Comparison of ENCODE assay signal across 16 mouse cellular contexts in the genomic region with DNA sequence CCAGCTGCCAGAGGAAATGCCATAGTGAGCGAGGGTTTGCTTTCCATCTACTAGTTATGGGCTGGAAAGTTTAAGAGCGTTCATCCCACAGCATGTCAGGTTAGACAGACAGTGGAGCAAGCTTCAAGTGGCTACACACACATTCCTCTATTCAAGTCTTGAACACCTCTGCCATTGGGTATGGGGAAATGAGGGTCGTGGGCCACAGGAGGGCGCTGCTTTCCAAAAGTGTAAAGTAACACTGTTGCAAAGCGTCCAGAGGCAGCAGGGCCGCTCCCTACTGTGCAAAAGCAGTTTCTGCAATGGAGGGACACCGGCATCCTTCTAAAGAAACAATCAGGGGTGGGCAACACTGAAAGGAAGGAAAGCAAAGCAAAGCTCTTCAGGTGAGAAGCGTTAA.
DNase-seq lines count a peak whose midpoint lies in the region; ATAC-seq and TF ChIP-seq lines count a peak whose summit lies in the region.
"Had no signal": no experiment of that assay in that cellular context is flagged by ENCODE, and none has a peak within 500 bp of the region (broad histone marks: within the 10 kb centered on the region; RNA-seq: fewer than 3 reads in every experiment).

No protein-coding gene starts in this region.

- no peak for TF ChIP-seq POLR2A in heart, adult 2 months (IDR thresholded peaks at IDR 0.05; ENCODE audit: insufficient read depth, low read depth, low read length)
- TF ChIP-seq POLR2A in embryonic fibroblast, embryonic 13.5 days (IDR thresholded peaks at IDR 0.05; ENCODE audit: low read depth, low read length) = no peak
- TF ChIP-seq POLR2A in thymus, adult 2 months (IDR thresholded peaks at IDR 0.05; ENCODE audit: control insufficient read depth, extremely low read depth, insufficient read depth, low read length, poor library complexity) = no peak

- no peaks in the 10 kb centered on the region for H3K9me3 ChIP-seq in midbrain, postnatal 0 days (ENCODE audit: low read length)
- no peaks in the 10 kb centered on the region for H3K9me3 ChIP-seq in midbrain, embryonic 13.5 days
- H3K9me3 ChIP-seq: midbrain, embryonic 12.5 days; neural tube, embryonic 15.5 days had no signal

- H3K79me2 ChIP-seq in heart, adult 2 months (replicated peaks; ENCODE audit: control insufficient read depth, insufficient read depth, low read length) = no peaks in the 10 kb centered on the region

- intact Hi-C loops in heart, adult 2 months (cut with DNase I) = no loop called here

- H3K4me2 ChIP-seq in midbrain, postnatal 0 days (ENCODE audit: low read depth, low read length, poor library complexity, severe bottlenecking) = no peak overlapping the region
- H3K4me2 ChIP-seq in midbrain, embryonic 13.5 days (replicated peaks) = no peak overlapping the region
- H3K4me2 ChIP-seq: midbrain, embryonic 12.5 days; neural tube, embryonic 15.5 days had no signal

- H3K27ac ChIP-seq in heart, adult 2 months = no peak overlapping the region
- H3K27ac ChIP-seq in midbrain, postnatal 0 days (ENCODE audit: low read depth, low read length) = no peak overlapping the region
- no peak overlapping the region for H3K27ac ChIP-seq in midbrain, embryonic 13.5 days
- H3K27ac ChIP-seq in embryonic fibroblast, embryonic 13.5 days (ENCODE audit: insufficient read depth, low read length) = no peak overlapping the region
- no peak overlapping the region for H3K27ac ChIP-seq in thymus, adult 2 months (ENCODE audit: control insufficient read depth, insufficient read depth, low read length)
- H3K27ac ChIP-seq: midbrain, embryonic 12.5 days; neural tube, embryonic 15.5 days had no signal

- no peak overlapping the region for H3K4me3 ChIP-seq in heart, adult 2 months
- no peak overlapping the region for H3K4me3 ChIP-seq in midbrain, postnatal 0 days (ENCODE audit: low read depth, low read length)
- no peak overlapping the region for H3K4me3 ChIP-seq in midbrain, embryonic 13.5 days (replicated peaks)
- no peak overlapping the region for H3K4me3 ChIP-seq in embryonic fibroblast, embryonic 13.5 days (ENCODE audit: insufficient read depth, low read length)
- H3K4me3 ChIP-seq in thymus, adult 2 months (ENCODE audit: control insufficient read depth, insufficient read depth, low read length) = no peak overlapping the region
- H3K4me3 ChIP-seq: midbrain, embryonic 12.5 days; neural tube, embryonic 15.5 days had no signal

- TF ChIP-seq CTCF in heart, adult 2 months (IDR thresholded peaks at IDR 0.05) = peak; percentile 34
- peak; percentile 34 for TF ChIP-seq CTCF in midbrain, postnatal 0 days (IDR thresholded peaks at IDR 0.05)
- TF ChIP-seq CTCF in embryonic fibroblast, embryonic 13.5 days (IDR thresholded peaks at IDR 0.05; ENCODE audit: borderline replicate concordance, insufficient read depth, low read length) = peak; percentile 28; the same call in 1 of the 2 replicates
- no peak for TF ChIP-seq CTCF in thymus, adult 2 months (IDR thresholded peaks at IDR 0.05; ENCODE audit: borderline replicate concordance, control insufficient read depth, extremely low read depth, insufficient read depth, low read length, poor library complexity)

- TF ChIP-seq EP300 in heart, adult 2 months (IDR thresholded peaks at IDR 0.05; ENCODE audit: insufficient read depth, low read depth, low read length) = no peak

- H3K4me1 ChIP-seq in heart, adult 2 months (ENCODE audit: control insufficient read depth, insufficient read depth, low read length) = no peaks in the 10 kb centered on the region
- H3K4me1 ChIP-seq in midbrain, postnatal 0 days (ENCODE audit: insufficient read depth, low read length) = no peaks in the 10 kb centered on the region
- H3K4me1 ChIP-seq in midbrain, embryonic 13.5 days (replicated peaks) = no peaks in the 10 kb centered on the region
- no peaks in the 10 kb centered on the region for H3K4me1 ChIP-seq in embryonic fibroblast, embryonic 13.5 days (ENCODE audit: control insufficient read depth, insufficient read depth, low read length)
- H3K4me1 ChIP-seq in thymus, adult 2 months (replicated peaks; ENCODE audit: control insufficient read depth, insufficient read depth, low read length) = no peaks in the 10 kb centered on the region
- H3K4me1 ChIP-seq: midbrain, embryonic 12.5 days; neural tube, embryonic 15.5 days had no signal

- WGBS in heart, adult 2 months = 81% methylated on average over 8 of the region's 8 CpGs
- 65% methylated on average over 8 of the region's 8 CpGs for WGBS in midbrain, postnatal 0 days
- WGBS in midbrain, embryonic 13.5 days = 56% methylated on average over 8 of the region's 8 CpGs
- 91% methylated on average over 8 of the region's 8 CpGs for WGBS in thymus, adult 2 months

- ATAC-seq in midbrain, postnatal 0 days (ENCODE audit: low FRiP score) = no peak
- no peak for ATAC-seq in midbrain, embryonic 13.5 days
- ATAC-seq: activated CD4-positive, CD25-positive, alpha-beta regulatory T cell, adult 4 months; CD4-positive, CD25-positive, alpha-beta regulatory T cell, adult 4 months had no signal

- no peaks in the 10 kb centered on the region for H3K27me3 ChIP-seq in heart, adult 2 months (ENCODE audit: control insufficient read depth, insufficient read depth, low read length)
- H3K27me3 ChIP-seq in midbrain, postnatal 0 days (ENCODE audit: insufficient read depth, low read length) = no peaks in the 10 kb centered on the region
- no peaks in the 10 kb centered on the region for H3K27me3 ChIP-seq in midbrain, embryonic 13.5 days
- H3K27me3 ChIP-seq in thymus, adult 2 months (ENCODE audit: control insufficient read depth, insufficient read depth, low read length) = no peaks in the 10 kb centered on the region
- H3K27me3 ChIP-seq: midbrain, embryonic 12.5 days; neural tube, embryonic 15.5 days had no signal

- H3K36me3 ChIP-seq in heart, adult 2 months (ENCODE audit: control insufficient read depth, insufficient read depth, low read length) = no peaks in the 10 kb centered on the region
- H3K36me3 ChIP-seq in midbrain, postnatal 0 days (ENCODE audit: insufficient read depth, low read length) = peaks cover 43% of the 10 kb centered on the region
- peaks cover 57% of the 10 kb centered on the region for H3K36me3 ChIP-seq in midbrain, embryonic 13.5 days
- no peaks in the 10 kb centered on the region for H3K36me3 ChIP-seq in thymus, adult 2 months (ENCODE audit: control insufficient read depth, insufficient read depth, low read length)

- no peak overlapping the region for H3K9ac ChIP-seq in heart, adult 2 months (ENCODE audit: low read depth, low read length)
- H3K9ac ChIP-seq in midbrain, postnatal 0 days (replicated peaks; ENCODE audit: low read length, poor library complexity, severe bottlenecking) = no peak overlapping the region
- H3K9ac ChIP-seq in midbrain, embryonic 13.5 days (replicated peaks) = no peak overlapping the region
- H3K9ac ChIP-seq: midbrain, embryonic 12.5 days; neural tube, embryonic 15.5 days had no signal

- DNase-seq in heart, adult 2 months = no peak
- no peak for DNase-seq in heart, adult 8-10 months (ENCODE audit: low spot score)
- no peak for DNase-seq in midbrain, postnatal 0 days (ENCODE audit: low spot score)
- DNase-seq in yolk sac, embryonic 10.5 days (ENCODE audit: low spot score) = no peak
- DNase-seq in gastrocnemius, postnatal 4 days (ENCODE audit: low spot score in 2 of 2) = no peak
- no peak for DNase-seq in thymus, adult 2 months
- DNase-seq: gastrocnemius, postnatal 14 days; heart, postnatal 14 days; kidney, adult 9 months; right cerebral cortex, postnatal 25 days had no signal
